Mouse (Mus musculus) embryonic facial prominence, embryonic 14.5 days (tissue): Measurements from ENCODE around the gene Nkiras1. TPM values are rescaled to one million over a fixed set of nuclear protein-coding genes. Genes with fewer than 3 reads are reported as not detected.
"Not testable (repeated sequence)": the region's sequence is repeated elsewhere in the genome, so short reads cannot be mapped to it uniquely, and the experiment has no call there.

Source experiments
- ATAC-seq: fragments of 200-750 bp; cut with Nextera tagmentation; 2 replicates; pipeline ENCODE4 v1.8.0; 2017; ENCODE audit warnings: low read depth, moderate number of reproducible peaks, moderate TSS enrichment
- DNase-seq: peaks from one replicate; pipeline ENCODE4 v3.0.0-alpha.2; 2015; ENCODE audit warnings: low spot score
- H3K27ac ChIP-seq: fragments of 300-500 bp; sonication (generic); replicated peaks from 2 replicates; pipeline ENCODE4 v1.5.1; 2014; ENCODE audit warnings: low read depth, mild to moderate bottlenecking, low read length, moderate library complexity
- H3K27me3 ChIP-seq: fragments of 300-500 bp; sonication (generic); replicated peaks from 2 replicates; pipeline ENCODE4 v1.6.1; 2014; ENCODE audit warnings: low read length; ENCODE audit not compliant: control insufficient read depth, insufficient read depth
- H3K36me3 ChIP-seq: fragments of 300-500 bp; sonication (generic); 2 replicates; pipeline ENCODE4 v1.6.1; 2014; ENCODE audit warnings: low read length, mixed read lengths; ENCODE audit not compliant: control insufficient read depth, insufficient read depth
- H3K4me1 ChIP-seq: fragments of 300-500 bp; sonication (generic); 2 replicates; pipeline ENCODE4 v1.6.1; 2014; ENCODE audit warnings: antibody characterized with exemption, low read length; ENCODE audit not compliant: control insufficient read depth, insufficient read depth
- H3K4me2 ChIP-seq: fragments of 300-500 bp; sonication (generic); 2 replicates; pipeline ENCODE4 v1.6.1; 2014; ENCODE audit warnings: low read depth, mild to moderate bottlenecking, low read length, moderate library complexity, mixed read lengths
- H3K4me3 ChIP-seq: fragments of 300-500 bp; sonication (generic); 2 replicates; pipeline ENCODE4 v1.5.1; 2014; ENCODE audit warnings: low read depth, mild to moderate bottlenecking, low read length
- H3K9ac ChIP-seq: fragments of 300-500 bp; sonication (generic); 2 replicates; pipeline ENCODE4 v1.6.1; 2014; ENCODE audit warnings: low read depth, mild to moderate bottlenecking, low read length, moderate library complexity, mixed read lengths
- H3K9me3 ChIP-seq: fragments of 300-500 bp; sonication (generic); 2 replicates; pipeline ENCODE4 v1.6.1; 2016; ENCODE audit warnings: low read length; ENCODE audit not compliant: control insufficient read depth
- WGBS: fragments of 180-500 bp; shearing (Covaris S2); extraction: QIAGEN DNeasy Blood & Tissue Kit; methylation state at CpG from one replicate; pipeline ENCODE4 v1.1.7; 2014; 5-methylcytosine and 5-hydroxymethylcytosine counted together
- polyA plus RNA-seq: library from polyadenylated mRNA; unstranded; fragments of >200 nt; fragmentation: Nextera tagmentation; extraction: Ambion mirVana; gene quantifications from 2 replicates; pipeline ENCODE4 v1.2.1, GENCODE M21; 2014

Gene Nkiras1
- polyA plus RNA-seq, 1 experiment from 2014 or later = 25.4 TPM

DNA sequence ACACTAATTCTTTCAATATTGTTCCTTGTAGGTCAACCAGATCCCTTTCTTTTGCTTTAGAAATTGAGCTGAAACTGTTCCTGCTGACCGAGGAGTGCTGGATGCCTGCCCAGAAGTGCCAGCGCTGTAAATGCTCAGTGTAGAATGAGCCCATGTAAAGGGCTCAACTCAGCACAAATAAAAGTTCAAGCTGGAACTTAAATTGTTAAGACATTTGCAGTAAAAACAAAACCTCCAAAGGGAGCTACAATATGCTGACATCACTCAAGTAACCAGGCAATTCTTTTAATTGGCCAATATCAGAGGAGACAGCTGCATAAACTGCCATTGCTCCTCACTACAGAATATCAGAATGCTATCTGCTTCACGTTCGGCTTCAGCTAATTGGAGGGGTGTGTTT, 7.5 kb upstream of the Nkiras1 start:
- 0 out of 2 replicates have a peak, but pooled peaks cover 7% of the 10 kb centered on the region for H3K9me3 ChIP-seq
- H3K4me3 ChIP-seq = no peak overlapping the region
- peaks cover 23% of the 10 kb centered on the region for H3K36me3 ChIP-seq
- no peak overlapping the region for H3K9ac ChIP-seq
- no peak overlapping the region; the same call in 1 of the 2 replicates for H3K27ac ChIP-seq
- ATAC-seq (peak; percentile 72), DNase-seq (peak; percentile 80)
- H3K27me3 ChIP-seq = no peaks in the 10 kb centered on the region
- 33% methylated on average over 4 of the region's 4 CpGs for WGBS
- H3K4me2 ChIP-seq = no peak overlapping the region; the same call in 1 of the 2 replicates
- H3K4me1 ChIP-seq = 0 out of 2 replicates have a peak, but pooled peaks cover 4% of the 10 kb centered on the region

GRCm38 (mm10) chr14:18269947-18270528, 898 bp upstream of the Nkiras1 start:
- H3K36me3 ChIP-seq = peaks cover 35% of the 10 kb centered on the region
- peak overlapping the region; percentile 97 for H3K9ac ChIP-seq
- H3K9me3 ChIP-seq, H3K27me3 ChIP-seq, DNase-seq, ATAC-seq, H3K4me1 ChIP-seq: not testable (repeated sequence)
- peak overlapping the region; percentile 84 for H3K4me2 ChIP-seq
- under 1% methylated on average over 17 of the region's 24 CpGs for WGBS
- H3K4me3 ChIP-seq = peak overlapping the region; percentile 74
- peak overlapping the region; percentile 79 for H3K27ac ChIP-seq

DNA sequence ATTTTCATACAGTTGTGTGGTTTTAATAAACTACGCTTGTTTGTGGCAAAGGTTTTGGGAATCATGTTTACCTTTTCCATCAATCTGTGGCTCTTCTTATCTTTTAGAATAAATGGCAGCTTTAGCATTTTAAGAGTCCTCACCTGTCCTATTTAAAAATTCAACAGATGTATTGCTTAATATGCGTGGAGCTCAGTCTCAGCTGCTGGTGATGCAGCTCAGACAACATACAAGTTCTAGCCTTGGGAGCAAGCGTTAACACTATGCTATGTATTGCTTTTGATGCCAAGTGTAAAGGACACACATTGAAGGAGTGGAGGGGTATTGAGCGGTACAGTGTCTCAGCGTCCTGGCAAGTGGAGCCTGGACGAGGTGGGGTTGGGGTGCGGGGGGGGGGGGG, 730 bp downstream of the Nkiras1 start:
- H3K27ac ChIP-seq = peak overlapping the region; percentile 84
- H3K9ac ChIP-seq = peak overlapping the region; percentile 79
- ATAC-seq = no peak

GRCm38 (mm10) chr14:18274526-18274925, 3.6 kb downstream of the Nkiras1 start:
- H3K4me3 ChIP-seq = no peak overlapping the region
- WGBS = 74% methylated on average over 1 of the region's 1 CpGs
- no peak overlapping the region for H3K27ac ChIP-seq
- H3K4me2 ChIP-seq = no peak overlapping the region
- no peaks in the 10 kb centered on the region for H3K9me3 ChIP-seq
- no peak for DNase-seq
- no peak for ATAC-seq
- peaks cover 33% of the 10 kb centered on the region for H3K36me3 ChIP-seq
- H3K9ac ChIP-seq = no peak overlapping the region
- H3K4me1 ChIP-seq = peaks cover 6% of the 10 kb centered on the region; the same call in 1 of the 2 replicates
- H3K27me3 ChIP-seq = no peaks in the 10 kb centered on the region

More for the DNA sequence above, 730 bp downstream of the Nkiras1 start:
- H3K4me3 ChIP-seq = peak overlapping the region; percentile 74
- H3K27me3 ChIP-seq = no peaks in the 10 kb centered on the region
- H3K9me3 ChIP-seq = no peaks in the 10 kb centered on the region
- peaks cover 32% of the 10 kb centered on the region for H3K36me3 ChIP-seq
- 5% methylated on average over 5 of the region's 7 CpGs for WGBS
- peak; percentile 24 for DNase-seq
- peaks cover 8% of the 10 kb centered on the region; the same call in 1 of the 2 replicates for H3K4me1 ChIP-seq
- H3K4me2 ChIP-seq = peak overlapping the region; percentile 64

- H3K4me3 ChIP-seq = no peak overlapping the region
- 88% methylated on average over 5 of the region's 5 CpGs for WGBS
- H3K36me3 ChIP-seq = peaks cover 56% of the 10 kb centered on the region
These were observed 9.4 kb downstream of the Nkiras1 start for GRCm38 (mm10) chr14:18280375-18280774.

DNA sequence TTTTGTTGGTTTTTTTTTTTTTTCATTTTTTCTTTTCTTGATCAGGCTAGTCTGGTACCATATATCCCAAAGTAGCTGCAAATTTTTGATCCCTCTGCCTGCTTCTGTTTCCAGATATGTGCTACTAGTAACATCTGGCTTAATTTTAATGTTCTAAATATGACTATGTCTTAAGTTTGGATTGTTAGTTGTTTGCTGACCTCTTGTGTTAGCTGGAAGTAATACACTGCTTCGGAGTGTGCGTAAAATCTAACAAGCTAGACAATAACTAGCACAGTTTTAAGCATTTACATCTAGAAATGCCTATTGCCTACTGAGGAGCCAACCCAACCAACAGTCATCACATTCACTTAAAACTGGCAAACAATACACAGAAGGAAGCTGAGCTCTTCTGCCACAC, 13.6 kb downstream of the Nkiras1 start:
- 90% methylated on average over 2 of the region's 2 CpGs for WGBS
- no peak for DNase-seq

More at GRCm38 (mm10) chr14:18280375-18280774, 9.4 kb downstream of the Nkiras1 start:
- H3K27ac ChIP-seq = no peak overlapping the region
- DNase-seq (no peak), ATAC-seq (no peak)
- H3K27me3 ChIP-seq = no peaks in the 10 kb centered on the region
- no peaks in the 10 kb centered on the region for H3K4me1 ChIP-seq
- no peak overlapping the region for H3K9ac ChIP-seq
- H3K4me2 ChIP-seq = no peak overlapping the region
- H3K9me3 ChIP-seq = no peaks in the 10 kb centered on the region

GRCm38 (mm10) chr14:18285476-18285875, 14.5 kb downstream of the Nkiras1 start:
- ATAC-seq (no peak), DNase-seq (no peak)
- H3K36me3 ChIP-seq = peaks cover 18% of the 10 kb centered on the region; the same call in 1 of the 2 replicates
- 80% methylated on average over 3 of the region's 3 CpGs for WGBS
- H3K27me3 ChIP-seq = no peaks in the 10 kb centered on the region
- H3K4me2 ChIP-seq = no peak overlapping the region
- no peaks in the 10 kb centered on the region for H3K9me3 ChIP-seq
- no peak overlapping the region for H3K27ac ChIP-seq
- H3K4me3 ChIP-seq = no peak overlapping the region
- no peak overlapping the region for H3K9ac ChIP-seq
- no peaks in the 10 kb centered on the region for H3K4me1 ChIP-seq

More for the DNA sequence above, 13.6 kb downstream of the Nkiras1 start:
- no peaks in the 10 kb centered on the region for H3K4me1 ChIP-seq
- H3K9me3 ChIP-seq = no peaks in the 10 kb centered on the region
- peaks cover 26% of the 10 kb centered on the region for H3K36me3 ChIP-seq
- no peak overlapping the region for H3K27ac ChIP-seq
- no peak for ATAC-seq
- no peak overlapping the region for H3K9ac ChIP-seq
- no peak overlapping the region for H3K4me2 ChIP-seq
- H3K27me3 ChIP-seq = no peaks in the 10 kb centered on the region
- no peak overlapping the region for H3K4me3 ChIP-seq

DNA sequence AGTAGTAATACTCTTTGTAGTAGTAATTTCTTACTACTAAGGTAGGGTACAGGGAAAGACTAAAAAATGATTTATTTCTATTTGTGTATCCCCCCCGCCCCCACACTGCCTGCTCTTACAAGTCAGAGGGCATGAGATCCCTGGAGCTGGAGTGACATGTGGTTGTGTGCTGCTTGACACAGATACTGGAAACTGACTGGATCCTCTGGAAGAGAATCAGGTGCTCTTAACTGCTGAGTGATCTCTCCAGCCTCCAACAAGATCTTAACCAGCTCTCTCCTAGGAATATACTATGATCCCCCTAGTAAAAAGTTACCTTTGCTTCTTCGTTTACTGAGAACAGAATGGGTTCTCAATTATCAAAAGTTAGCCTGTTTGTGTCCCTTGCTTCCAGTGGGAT, 15.5 kb downstream of the Nkiras1 start:
- H3K36me3 ChIP-seq = peaks cover 17% of the 10 kb centered on the region; the same call in 1 of the 2 replicates
- no peaks in the 10 kb centered on the region for H3K9me3 ChIP-seq
- H3K27ac ChIP-seq = no peak overlapping the region
- 87% methylated on average over 2 of the region's 2 CpGs for whole genome bisulfite sequencing
- no peak overlapping the region for H3K9ac ChIP-seq
- no peaks in the 10 kb centered on the region for H3K4me1 ChIP-seq
- no peak overlapping the region for H3K4me3 ChIP-seq
- no peak for DNase-seq
- ATAC-seq = no peak
- no peaks in the 10 kb centered on the region for H3K27me3 ChIP-seq
- H3K4me2 ChIP-seq = no peak overlapping the region

DNA sequence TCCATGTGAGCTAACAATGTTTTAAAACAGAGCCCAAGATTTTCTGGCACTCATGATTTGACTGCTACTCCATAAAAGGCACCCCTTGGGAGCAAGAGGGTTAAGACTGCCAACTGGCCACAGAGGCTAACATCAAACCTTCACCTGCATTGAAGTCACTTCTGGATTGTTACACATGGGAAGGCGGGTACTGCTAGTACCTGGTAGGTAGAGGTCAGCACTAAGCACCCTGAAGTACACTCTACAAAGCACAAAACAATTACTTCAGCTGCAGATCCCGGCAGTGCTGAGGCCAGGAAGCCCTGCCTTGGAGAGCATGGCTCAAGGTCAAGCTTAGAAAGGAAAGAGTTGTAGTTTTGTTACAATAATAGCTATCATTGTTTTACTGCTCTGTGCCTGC, 16.5 kb downstream of the Nkiras1 start:
- 0 out of 2 replicates have a peak, but pooled peaks cover 9% of the 10 kb centered on the region for H3K36me3 ChIP-seq
- H3K27ac ChIP-seq = no peak overlapping the region
- H3K27me3 ChIP-seq = no peaks in the 10 kb centered on the region
- WGBS = 73% methylated on average over 2 of the region's 2 CpGs
- no peak overlapping the region for H3K4me2 ChIP-seq
- no peak for DNase-seq
- ATAC-seq = no peak
- H3K4me3 ChIP-seq = no peak overlapping the region
- H3K9me3 ChIP-seq = no peaks in the 10 kb centered on the region
- H3K9ac ChIP-seq = no peak overlapping the region
- H3K4me1 ChIP-seq = no peaks in the 10 kb centered on the region
